Mouse (Mus musculus) embryo, embryonic 10 days (tissue): Measurements from ENCODE around the gene Zfp609.
A peak's percentile ranks its signal among the peaks of the same experiment; 100 is the strongest.
"Not testable (repeated sequence)": the region's sequence is repeated elsewhere in the genome, so short reads cannot be mapped to it uniquely, and the experiment has no call there.

Source experiments
- DNase-seq: peaks from one replicate; pipeline ENCODE4 v3.0.0-alpha.2; 2015; ENCODE audit warnings: low spot score

The Zfp609 gene

DNA sequence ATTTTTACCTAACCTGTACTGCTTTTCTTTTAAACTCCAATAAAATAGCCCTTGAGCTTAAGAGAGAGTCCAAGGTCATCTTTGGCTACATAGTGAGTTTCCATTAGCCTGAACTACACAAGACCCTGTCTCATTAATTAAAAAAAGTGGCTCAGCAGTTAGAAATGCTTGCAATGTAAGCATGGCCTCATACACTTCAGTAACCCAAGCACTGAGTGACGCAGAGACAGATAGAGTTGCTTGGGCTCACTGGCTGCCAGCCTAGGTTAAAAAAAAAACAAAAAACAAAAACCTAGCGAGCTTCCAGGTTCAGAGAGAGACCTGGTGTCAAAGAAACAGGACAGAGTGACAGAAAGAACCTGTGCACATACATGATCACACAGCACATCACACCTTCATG is 14.5 kb downstream of the Zfp609 start:
- DNase-seq: no peak

DNA sequence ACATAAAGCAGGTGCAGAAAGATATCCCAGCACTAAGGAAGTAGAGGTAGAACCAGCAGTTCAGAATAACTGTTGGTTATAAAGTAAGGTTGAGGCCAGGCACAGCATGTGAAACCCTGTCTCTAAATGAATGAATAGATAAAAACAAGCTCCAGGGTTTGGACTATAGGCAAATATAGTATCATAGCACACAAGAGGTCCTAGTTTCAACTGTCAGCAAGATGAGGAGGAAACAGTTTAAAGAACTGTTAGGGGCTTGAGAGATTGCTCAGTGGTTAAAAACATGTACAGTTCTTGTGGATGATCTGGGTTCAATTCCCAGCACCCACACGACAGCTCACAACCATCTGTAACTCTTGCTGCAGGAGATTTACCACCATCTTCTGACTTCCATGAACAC is 15.6 kb downstream of the Zfp609 start:
- no peak for DNase-seq

DNA sequence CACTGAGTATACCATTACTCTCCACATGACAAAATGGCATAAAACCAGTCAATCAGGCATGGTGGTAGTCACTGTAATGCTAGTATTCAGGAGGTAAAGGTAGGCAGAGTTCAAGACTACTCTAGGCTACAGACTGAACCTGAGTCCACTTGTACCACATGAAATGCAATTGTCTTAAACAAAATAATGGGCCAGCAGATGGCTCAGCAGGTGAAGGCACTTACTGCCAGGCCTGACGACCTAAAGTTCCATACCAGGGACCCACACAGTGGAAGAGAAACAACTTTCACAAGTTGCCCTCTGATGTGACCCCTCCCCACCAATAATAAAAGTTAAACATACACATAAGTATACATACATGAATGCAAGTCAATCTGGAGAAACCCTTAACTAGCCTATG is 19.5 kb downstream of the Zfp609 start:
- no peak for DNase-seq

DNA sequence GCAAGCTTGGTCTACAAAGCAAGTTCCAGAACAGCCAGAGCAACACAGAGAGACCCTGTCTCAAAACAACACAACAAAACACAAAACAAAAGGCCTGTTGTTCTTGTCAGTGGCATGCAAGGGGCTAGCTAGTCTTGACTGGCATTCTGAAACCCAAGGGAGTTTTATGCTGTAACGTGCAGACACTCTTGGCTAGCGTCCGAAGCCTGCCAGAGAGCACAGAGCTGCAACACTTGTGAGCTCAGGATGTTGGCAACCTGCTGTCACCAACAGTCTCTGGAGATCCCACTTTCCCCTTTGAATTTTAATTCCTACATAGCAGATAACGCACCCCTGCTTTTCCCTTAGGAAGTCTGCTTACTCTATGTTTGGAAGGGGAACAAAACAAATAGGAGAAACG is 20.1 kb downstream of the Zfp609 start:
- DNase-seq: no peak

DNA sequence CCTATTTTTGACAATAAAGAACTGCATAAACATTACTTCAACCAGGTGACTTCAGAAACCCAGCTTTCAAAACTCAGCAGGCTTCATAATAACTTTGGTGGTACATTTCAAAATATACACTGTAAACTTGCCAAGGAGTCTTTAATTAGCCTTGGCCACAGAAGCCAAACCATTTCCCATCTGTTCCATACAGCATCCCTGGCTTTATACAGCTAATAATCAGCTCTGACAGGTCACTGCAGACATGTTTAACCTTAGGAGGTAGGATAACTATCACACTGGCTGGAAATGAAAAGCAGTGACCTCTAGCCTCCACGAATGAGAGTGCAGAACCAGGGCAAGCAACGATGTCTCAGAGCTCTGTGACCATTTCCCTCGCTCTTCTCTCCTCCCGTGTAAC is 27.6 kb downstream of the Zfp609 start:
- no peak for DNase-seq

DNA sequence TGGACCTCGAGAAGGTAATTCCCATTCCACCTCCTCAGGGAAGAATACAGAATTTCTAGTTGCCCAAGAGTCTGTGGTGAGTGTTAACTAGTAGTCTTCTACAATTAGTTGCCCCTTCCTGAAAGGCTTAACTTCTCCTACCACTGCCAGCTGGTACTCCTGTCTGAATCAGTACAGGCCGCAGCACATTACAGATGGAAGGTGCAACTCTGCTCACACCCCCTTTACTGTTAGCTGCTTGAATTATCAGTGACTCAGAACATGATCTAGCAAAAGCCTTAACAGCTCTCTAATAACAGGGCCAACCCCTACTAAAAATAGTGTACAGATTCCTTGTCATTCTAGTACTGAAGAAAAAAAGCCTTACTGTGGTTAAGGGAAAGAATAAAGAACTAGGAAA is 31.7 kb downstream of the Zfp609 start:
- no peak for DNase-seq

DNA sequence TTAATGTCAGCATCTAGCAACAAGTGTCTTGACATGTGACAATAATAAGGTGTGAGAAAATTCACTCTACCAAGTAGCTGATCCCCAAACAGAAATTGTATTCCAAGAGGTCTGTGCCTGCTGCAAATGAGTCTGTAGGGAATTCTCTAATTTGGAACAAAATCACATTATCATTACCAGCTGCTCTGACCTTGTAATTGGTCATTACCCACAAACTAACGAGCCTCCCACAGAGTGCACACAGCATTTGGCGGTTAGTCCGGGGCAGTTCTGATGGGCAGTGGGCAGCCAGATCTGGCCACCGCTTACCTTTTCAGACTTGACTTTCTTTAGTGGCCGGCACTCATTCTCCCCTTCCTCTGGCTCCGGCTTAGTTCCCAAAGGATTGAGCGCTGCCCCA is 33.1 kb downstream of the Zfp609 start:
- DNase-seq: no peak

DNA sequence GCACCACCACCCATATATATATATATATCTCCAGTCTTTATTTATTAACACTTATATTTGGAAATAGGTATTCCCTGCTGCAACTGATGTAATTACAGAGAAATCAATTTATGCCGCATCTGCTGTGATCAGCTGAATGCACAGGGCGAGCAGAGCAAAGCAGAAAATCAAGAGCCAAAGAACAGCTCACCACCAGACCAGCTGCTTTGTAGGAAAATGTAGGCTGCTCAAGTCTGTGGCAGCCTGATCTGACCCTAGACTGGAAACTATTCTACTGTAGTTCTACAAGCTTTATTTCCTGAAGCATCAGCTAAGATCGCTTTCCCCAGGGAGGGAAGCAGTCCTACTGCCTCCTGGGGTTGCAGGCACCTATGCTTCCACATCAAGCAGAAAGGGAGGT is 33.9 kb downstream of the Zfp609 start:
- no peak for DNase-seq

DNA sequence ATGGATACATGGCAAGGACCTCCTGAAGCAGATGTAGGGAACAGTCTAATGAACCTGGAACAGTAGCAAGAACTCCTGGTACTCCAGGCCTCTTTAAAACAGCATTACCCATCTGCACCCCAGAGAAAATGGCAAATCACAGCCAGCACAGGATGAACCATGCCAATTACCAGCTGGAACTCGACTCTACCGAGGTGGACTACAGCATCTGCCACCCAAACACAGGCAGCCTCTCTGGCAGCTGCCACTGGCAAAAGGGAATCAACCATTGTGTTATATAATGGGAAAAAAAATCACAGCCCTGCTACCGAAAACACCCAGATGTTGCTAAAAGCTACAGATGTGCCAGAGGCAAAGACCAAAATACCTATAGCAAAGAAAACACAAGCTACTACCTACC is 34.3 kb downstream of the Zfp609 start:
- DNase-seq: no peak

DNA sequence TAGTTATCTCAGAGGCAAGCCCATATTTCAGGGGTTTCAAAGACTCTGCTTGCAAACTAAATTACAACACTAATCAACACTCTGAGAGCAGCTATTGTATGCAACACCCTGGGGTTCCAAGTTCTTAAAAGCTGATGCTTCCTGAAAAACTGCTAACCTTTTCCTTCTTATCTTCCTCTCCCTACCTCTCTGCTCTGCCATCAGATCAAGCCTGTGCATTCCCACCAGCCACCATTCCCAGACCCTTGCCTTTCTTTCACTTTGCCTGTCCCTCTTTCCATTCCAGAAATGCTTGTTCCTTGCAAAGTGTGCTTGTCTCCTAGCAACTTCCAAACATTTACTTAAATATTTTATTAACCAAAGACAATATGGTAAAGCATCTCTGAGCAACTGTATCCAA is 35.5 kb downstream of the Zfp609 start:
- no peak for DNase-seq

DNA sequence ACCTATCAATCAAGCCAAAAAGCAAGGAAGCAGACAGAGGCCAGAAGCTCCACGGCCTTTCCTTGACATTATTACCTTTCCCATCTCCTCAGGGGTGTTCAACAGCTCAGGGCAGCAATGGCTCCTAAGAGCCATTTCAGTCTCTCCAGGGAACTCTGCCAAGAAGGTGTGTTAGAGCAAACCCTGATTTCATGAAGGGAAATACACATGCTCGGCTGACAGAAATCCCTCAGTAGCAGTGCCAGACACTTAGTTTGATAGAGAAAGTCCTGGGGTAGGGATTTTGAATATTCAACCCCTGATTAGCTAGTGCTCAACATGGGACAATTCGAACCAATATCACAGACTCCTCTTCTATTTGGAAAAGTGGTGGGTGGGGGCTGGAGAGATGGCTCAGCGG is 36.3 kb downstream of the Zfp609 start:
- no peak for DNase-seq

DNA sequence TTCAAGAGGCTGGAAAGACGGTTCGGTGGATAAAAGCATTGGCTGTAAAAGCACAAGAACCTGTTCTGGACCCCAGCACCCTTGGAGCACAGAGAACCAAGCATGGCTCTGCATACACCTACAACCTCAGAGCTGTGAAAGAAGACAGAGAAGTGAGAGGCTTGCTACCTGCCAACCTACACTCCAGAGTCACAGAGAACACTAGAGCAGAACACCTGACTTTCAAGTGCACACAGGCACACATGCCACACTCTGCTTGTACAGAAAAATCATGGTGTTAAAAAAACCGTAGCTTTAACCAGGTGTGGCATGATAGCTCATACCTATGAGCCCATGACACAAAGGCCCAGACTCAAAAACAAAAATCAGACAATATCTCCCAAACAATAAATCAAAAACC is 37.6 kb downstream of the Zfp609 start:
- no peak for DNase-seq

DNA sequence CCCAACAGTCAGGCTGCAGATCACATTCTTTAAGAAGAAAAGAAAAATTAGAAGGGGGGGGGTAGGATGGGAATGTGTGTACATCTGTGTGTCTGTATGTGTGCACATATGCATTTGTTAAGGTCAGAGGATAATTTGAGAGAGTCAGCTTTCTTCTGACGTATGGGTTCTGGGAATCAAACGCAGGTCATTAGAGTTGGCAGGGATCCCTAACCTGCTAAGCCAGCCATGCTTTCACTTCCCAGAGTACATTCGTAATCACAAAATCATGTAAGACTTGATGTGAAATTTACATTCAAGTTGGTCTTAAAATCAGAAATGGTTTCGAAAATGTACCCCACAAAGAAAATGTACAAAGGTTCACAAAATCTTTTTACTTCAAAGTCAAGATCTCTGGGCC is 38.8 kb downstream of the Zfp609 start:
- no peak for DNase-seq

DNA sequence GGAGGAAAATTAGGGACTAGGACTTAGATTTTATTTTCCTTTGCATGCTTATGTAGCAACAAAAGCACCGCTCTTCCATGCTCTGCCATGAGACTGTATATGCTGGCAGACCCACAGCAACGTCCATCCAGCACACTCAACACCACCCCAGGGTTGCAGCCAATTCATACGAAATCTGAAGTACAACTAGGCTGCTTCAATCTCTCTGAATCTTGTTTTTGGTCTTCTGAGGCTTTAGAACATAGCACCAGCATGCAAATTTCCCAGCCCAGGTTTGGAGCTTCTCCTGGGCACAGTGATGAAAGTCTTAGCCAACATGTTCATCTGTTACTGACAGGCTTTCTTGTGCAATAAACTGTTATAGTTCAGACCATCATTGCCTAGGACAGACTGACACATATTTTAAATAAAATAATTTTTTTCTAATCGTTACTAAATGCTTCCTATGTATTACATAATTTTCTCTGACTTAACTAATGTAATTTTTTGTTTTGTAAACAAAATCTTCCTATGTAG is 39.5 kb downstream of the Zfp609 start:
- no peak for DNase-seq

DNA sequence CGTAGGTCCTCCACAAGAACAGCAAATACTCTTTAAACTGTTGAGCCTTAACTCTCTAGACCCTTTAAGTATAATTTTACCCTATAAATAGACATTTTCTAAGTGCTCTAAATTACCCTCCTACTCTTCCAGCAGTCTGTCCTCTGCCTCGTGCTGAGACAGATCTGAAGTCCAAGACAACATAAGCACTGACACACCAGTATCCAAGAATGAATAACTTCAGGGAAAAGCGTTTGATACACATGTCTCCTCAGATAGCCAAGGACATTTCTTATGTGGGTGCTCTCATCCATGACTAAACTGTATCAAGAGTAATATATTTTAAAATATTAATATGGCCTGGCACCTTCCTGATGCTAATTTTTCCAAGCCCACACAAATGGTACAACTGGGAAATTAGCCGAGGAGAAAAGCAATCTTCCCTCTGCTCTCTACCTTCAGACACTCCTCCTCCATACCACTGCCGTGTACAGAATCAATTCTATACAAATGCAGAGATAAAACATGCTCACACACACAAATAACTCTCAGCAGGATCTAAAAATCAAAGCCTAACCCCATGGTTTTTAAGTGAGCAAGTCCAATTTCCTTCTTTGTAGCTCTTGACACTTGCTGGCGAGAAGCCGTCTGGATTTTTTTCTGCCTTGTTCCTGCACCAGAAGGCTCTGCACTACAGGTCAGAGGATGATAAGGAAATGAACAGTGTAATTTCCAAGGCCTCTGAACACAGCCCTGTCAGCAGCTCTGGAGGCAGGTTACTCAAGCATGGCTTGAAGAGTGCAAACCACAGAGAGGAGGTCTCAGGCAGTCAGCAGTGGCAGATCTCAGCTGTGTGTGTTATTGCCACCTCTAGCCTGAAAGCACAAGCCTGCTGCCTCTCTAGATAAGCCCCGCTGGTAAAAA is 40.2 kb downstream of the Zfp609 start:
- DNase-seq: peak; percentile 48

DNA sequence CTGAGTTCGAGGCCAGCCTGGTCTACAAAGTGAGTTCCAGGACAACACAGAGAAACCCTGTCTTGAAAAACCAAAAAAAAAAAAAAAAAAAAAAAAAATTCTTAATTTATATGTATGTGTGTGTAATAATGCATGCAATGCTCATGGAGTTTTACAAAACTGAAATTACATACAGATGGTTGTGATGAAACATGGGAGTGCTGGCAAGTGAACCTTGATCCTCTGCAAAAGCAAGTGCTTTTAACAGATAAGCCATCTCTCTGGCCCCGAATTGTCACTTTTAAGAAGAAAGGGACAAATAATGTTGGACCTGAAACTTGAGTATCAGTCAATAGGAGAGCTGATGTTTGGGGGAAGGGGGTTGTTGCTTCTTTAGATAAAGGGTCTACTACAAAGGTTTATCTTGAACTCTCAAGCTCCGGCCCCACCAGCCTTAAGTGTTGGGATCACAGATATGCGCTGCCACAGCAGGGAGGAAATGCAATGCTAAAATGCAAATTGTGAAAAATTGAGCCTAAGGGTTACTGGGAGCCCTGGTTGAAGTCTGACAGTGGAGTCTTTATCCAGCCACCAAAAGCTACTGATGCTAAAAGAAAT is 41.5 kb downstream of the Zfp609 start:
- no peak for DNase-seq

DNA sequence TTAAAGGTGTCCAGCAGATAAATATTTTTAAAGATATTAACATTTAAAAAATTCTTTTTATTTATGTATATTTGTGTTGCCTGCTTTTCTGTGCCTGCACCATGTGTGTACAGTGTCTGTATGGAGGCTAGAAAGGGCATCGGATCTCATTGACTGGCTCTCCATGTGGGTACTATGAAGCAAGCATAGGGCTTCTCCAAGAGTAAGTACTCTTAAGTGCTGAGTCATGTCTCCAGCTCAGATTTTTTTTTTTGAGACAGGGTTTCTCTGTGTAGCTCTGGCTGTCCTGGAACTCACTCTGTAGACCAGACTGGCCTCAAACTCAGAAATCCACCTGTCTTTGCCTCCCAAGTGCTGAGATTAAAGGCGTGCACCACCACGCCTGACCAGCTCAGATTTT is 47.7 kb downstream of the Zfp609 start:
- DNase-seq: not testable (repeated sequence)

DNA sequence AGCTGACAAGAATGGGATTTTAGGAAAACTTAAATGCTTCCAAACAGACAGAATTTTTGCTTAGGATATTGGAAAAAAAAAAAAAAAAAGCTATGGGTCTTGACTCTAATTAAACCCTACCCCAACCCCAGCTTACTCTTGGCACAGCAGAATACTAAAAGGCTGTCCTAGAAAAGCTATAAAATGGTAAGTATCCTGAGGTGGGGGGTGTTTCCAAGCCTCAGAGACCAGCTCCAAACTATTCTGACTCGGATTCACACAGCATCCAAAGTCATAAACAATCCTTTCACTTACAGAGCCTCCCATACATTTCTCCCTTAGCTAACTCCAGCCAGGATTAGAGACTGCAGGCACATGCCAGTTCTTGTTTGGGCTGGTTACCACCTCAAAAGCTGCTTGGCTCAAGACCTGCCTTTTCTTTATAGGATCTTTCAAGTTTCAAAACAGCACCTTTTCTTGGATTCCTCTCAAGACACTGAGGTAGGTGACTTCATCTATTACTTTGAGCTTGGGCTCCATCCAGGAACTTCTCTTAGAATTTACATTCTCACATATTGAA is 50.4 kb downstream of the Zfp609 start:
- DNase-seq: no peak

DNA sequence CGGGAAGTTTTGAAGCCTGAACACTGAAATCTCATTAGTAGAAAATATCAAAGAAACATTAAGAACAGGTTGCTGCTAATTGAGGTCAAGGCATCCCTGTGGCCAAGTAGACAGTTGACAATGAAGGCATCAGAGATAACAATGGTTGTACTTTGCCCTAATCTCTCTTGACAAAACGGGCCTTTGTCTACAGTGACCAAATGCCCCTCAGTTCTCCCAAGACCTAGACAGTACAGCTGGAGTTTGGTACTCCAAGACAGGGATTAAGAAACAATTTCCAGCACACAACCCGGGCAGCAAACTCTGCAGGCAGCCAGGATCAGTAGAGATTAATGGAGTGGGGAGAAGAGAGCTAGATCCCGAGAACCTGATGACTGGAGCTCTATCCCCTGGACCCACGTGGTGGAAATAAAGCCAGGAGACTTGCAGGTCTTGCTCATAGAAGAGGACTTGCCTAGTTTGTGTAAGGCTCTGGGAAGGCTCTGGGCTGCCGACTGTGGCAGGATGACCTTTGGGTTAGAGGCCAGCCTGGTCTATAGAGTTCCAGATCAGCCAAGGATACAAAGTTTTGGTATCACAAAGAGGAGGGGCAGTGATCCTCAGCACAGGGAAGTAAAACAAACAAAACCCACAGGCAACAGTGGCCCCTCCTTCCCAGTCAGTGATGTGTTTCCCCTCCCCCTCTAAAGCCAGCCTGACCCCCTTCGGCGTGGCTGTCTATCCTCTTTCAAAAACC is 51.1 kb downstream of the Zfp609 start:
- peak; percentile 64 for DNase-seq

DNA sequence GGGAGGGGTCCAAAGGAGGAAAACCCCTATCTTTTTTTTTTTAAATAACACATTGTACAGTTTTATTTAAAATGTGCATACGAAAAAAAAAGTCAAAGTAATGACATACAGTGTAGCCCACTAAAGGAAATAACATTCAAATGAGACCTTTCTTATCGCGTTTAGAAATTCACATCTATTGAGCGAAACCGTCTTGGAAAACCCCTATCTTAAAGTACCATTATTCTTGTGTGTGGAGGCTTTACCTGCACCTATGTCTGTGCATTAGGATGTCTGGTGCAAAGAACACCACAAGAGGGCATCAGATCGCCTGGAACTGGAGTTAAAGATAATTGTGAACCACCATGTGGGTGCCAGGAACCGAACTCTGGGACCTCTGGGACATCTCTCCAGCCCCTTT is 53.6 kb downstream of the Zfp609 start:
- DNase-seq: no peak

DNA sequence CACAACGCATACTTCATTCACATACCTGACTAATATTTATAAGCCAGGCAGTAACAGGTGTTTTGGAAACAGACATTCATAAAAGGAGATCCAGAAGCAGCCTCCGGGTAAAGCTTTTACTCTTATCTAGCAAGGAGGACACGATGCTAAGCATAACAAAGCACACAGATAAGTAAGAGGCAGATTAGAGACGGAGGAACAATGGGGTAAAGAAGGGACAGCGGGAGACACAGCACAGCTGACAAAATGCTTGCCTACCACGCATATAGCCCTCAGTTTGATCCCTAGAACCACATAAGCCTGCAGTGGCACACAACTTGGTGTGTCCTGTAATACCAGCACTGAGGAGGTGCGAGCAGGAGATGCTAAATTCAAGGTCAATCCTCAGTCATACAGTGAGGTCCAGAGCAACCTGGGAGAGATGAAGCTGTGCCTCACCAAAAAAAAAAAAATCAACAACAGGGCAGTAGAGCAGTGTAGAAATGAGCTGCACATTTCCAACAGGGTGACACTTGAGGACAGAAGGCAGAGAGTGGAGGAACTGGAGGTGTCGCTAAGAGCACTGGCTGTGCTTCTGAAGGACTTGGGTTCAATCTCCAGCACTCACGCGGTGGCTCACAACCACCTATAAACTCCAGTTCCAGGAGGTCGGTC is 56.2 kb downstream of the Zfp609 start:
- DNase-seq: no peak

DNA sequence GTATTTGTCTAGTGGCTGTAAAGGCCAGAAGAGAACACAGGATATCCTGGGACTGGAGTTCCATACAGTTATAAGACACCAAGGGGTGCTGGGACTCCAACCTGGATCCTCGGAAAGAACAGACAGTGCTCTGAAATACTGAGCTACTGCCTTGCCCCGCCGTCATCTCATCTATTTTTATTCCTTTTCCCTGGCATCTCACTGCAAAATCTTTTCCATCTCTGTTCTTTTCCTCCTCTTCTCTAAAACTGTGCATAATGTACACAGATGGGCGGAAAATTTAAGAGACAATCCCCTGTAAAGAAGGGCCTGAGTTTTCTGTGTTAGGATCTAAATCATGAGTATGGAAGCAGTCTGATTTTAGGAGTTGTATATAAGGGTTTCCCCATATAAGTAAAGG is 64.6 kb downstream of the Zfp609 start:
- DNase-seq: no peak
